Mouse (Mus musculus): Measurements from ENCODE around the gene Tet2. TPM values are rescaled to one million over a fixed set of nuclear protein-coding genes. Genes with fewer than 3 reads are reported as not detected.
A peak's percentile ranks its signal among the peaks of the same experiment; 100 is the strongest.

The Tet2 gene
- polyA plus RNA-seq, 2 experiments, result 15.9 to 17.7 TPM

- WGBS, result 70% methylated on average over 2 of the region's 2 CpGs
- Histone ChIP-seq H3K9me3 (ENCODE audit: control insufficient read depth, low read length) (no peaks in the 10 kb centered on the region), H3K27me3 (ENCODE audit: control insufficient read depth, insufficient read depth, low read length) (no peaks in the 10 kb centered on the region), H3K9ac (ENCODE audit: low read depth, low read length, severe bottlenecking) (no peak overlapping the region), H3K4me1 (ENCODE audit: control insufficient read depth, insufficient read depth, low read length) (no peaks in the 10 kb centered on the region; the same call in 1 of the 2 replicates), H3K27ac (replicated peaks; ENCODE audit: low read depth, low read length) (no peak overlapping the region), H3K36me3 (ENCODE audit: control insufficient read depth, insufficient read depth, low read length) (no peaks in the 10 kb centered on the region), H3K4me2 (replicated peaks; ENCODE audit: low read depth, low read length, severe bottlenecking) (no peak overlapping the region), H3K4me3 (replicated peaks; ENCODE audit: low read length) (no peak overlapping the region)
- no peak for TF ChIP-seq POLR2A (IDR thresholded peaks at IDR 0.05; ENCODE audit: borderline replicate concordance, extremely low read depth, insufficient read depth, insufficient read length)
- no peak for DNase-seq (ENCODE audit: low spot score)
- no peak for ATAC-seq (ENCODE audit: low FRiP score, low read depth)
Observed at GRCm38 (mm10) chr3:133548613-133549012, 3.7 kb upstream of the Tet2 start.

GRCm38 (mm10) chr3:133546790-133547189 is 1.9 kb upstream of the Tet2 start:
- Histone ChIP-seq H3K4me3 (replicated peaks; ENCODE audit: low read length) (no peak overlapping the region), H3K27ac (replicated peaks; ENCODE audit: low read depth, low read length) (no peak overlapping the region), H3K36me3 (ENCODE audit: control insufficient read depth, insufficient read depth, low read length) (no peaks in the 10 kb centered on the region), H3K4me2 (replicated peaks; ENCODE audit: low read depth, low read length, severe bottlenecking) (no peak overlapping the region), H3K27me3 (ENCODE audit: control insufficient read depth, insufficient read depth, low read length) (no peaks in the 10 kb centered on the region), H3K9me3 (ENCODE audit: control insufficient read depth, low read length) (no peaks in the 10 kb centered on the region), H3K4me1 (ENCODE audit: control insufficient read depth, insufficient read depth, low read length) (peaks cover 5% of the 10 kb centered on the region), H3K9ac (ENCODE audit: low read depth, low read length, severe bottlenecking) (no peak overlapping the region)
- 56% methylated on average over 2 of the region's 2 CpGs for WGBS
- no peak for ATAC-seq (ENCODE audit: low FRiP score, low read depth)
- TF ChIP-seq POLR2A (IDR thresholded peaks at IDR 0.05; ENCODE audit: borderline replicate concordance, extremely low read depth, insufficient read depth, insufficient read length), result no peak
- no peak for DNase-seq (ENCODE audit: low spot score)

GRCm38 (mm10) chr3:133545304-133545666 is 346 bp upstream of the Tet2 start:
- ATAC-seq (ENCODE audit: low FRiP score, low read depth) (no peak), DNase-seq (ENCODE audit: low spot score) (no peak)
- WGBS, result 11% methylated on average over 6 of the region's 6 CpGs
- Histone ChIP-seq H3K4me3 (replicated peaks; ENCODE audit: low read length) (peak overlapping the region; percentile 69), H3K4me1 (ENCODE audit: control insufficient read depth, insufficient read depth, low read length) (peaks cover 9% of the 10 kb centered on the region), H3K4me2 (replicated peaks; ENCODE audit: low read depth, low read length, severe bottlenecking) (peak overlapping the region; percentile 68), H3K27ac (replicated peaks; ENCODE audit: low read depth, low read length) (peak overlapping the region; percentile 97), H3K27me3 (ENCODE audit: control insufficient read depth, insufficient read depth, low read length) (no peaks in the 10 kb centered on the region), H3K9ac (ENCODE audit: low read depth, low read length, severe bottlenecking) (0 out of 2 replicates have a peak overlapping the region, but pooled peaks have one; percentile 88), H3K9me3 (ENCODE audit: control insufficient read depth, low read length) (no peaks in the 10 kb centered on the region), H3K36me3 (ENCODE audit: control insufficient read depth, insufficient read depth, low read length) (no peaks in the 10 kb centered on the region)
- TF ChIP-seq POLR2A (IDR thresholded peaks at IDR 0.05; ENCODE audit: borderline replicate concordance, extremely low read depth, insufficient read depth, insufficient read length), result no peak

- Histone ChIP-seq H3K4me2 (replicated peaks; ENCODE audit: low read depth, low read length, severe bottlenecking) (peak overlapping the region; percentile 68), H3K4me3 (replicated peaks; ENCODE audit: low read length) (peak overlapping the region; percentile 69), H3K9ac (ENCODE audit: low read depth, low read length, severe bottlenecking) (peak overlapping the region; percentile 88), H3K27ac (replicated peaks; ENCODE audit: low read depth, low read length) (peak overlapping the region; percentile 97), H3K4me1 (ENCODE audit: control insufficient read depth, insufficient read depth, low read length) (peaks cover 9% of the 10 kb centered on the region), H3K36me3 (ENCODE audit: control insufficient read depth, insufficient read depth, low read length) (no peaks in the 10 kb centered on the region), H3K9me3 (ENCODE audit: control insufficient read depth, low read length) (no peaks in the 10 kb centered on the region), H3K27me3 (ENCODE audit: control insufficient read depth, insufficient read depth, low read length) (no peaks in the 10 kb centered on the region)
- 0% methylated on average over 17 of the region's 52 CpGs for WGBS
- ATAC-seq (ENCODE audit: low FRiP score, low read depth) (peak; percentile 92), DNase-seq (ENCODE audit: low spot score) (peak; percentile 91)
- peak; percentile 90; the same call in 1 of the 2 replicates for TF ChIP-seq POLR2A (IDR thresholded peaks at IDR 0.05; ENCODE audit: borderline replicate concordance, extremely low read depth, insufficient read depth, insufficient read length)
Observed at GRCm38 (mm10) chr3:133544131-133544550, 798 bp downstream of the Tet2 start.

- H3K4me2 ChIP-seq (replicated peaks; ENCODE audit: low read depth, low read length, severe bottlenecking), result peak overlapping the region; percentile 68
- TF ChIP-seq POLR2A (IDR thresholded peaks at IDR 0.05; ENCODE audit: borderline replicate concordance, extremely low read depth, insufficient read depth, insufficient read length), result no peak
- H3K9ac ChIP-seq (ENCODE audit: low read depth, low read length, severe bottlenecking), result peak overlapping the region; percentile 88
- no peaks in the 10 kb centered on the region for H3K27me3 ChIP-seq (ENCODE audit: control insufficient read depth, insufficient read depth, low read length)
- peaks cover 9% of the 10 kb centered on the region for H3K4me1 ChIP-seq (ENCODE audit: control insufficient read depth, insufficient read depth, low read length)
- H3K4me3 ChIP-seq (replicated peaks; ENCODE audit: low read length), result peak overlapping the region; percentile 69
- H3K27ac ChIP-seq (replicated peaks; ENCODE audit: low read depth, low read length), result peak overlapping the region; percentile 97
- peaks cover 4% of the 10 kb centered on the region for H3K36me3 ChIP-seq (ENCODE audit: control insufficient read depth, insufficient read depth, low read length)
- ATAC-seq (ENCODE audit: low FRiP score, low read depth) (peak; percentile 1; the same call in 1 of the 2 replicates), DNase-seq (ENCODE audit: low spot score) (peak; percentile 51)
- H3K9me3 ChIP-seq (ENCODE audit: control insufficient read depth, low read length), result no peaks in the 10 kb centered on the region
- under 1% methylated on average over 21 of the region's 21 CpGs for WGBS
Observed at GRCm38 (mm10) chr3:133543101-133544020, 1.6 kb downstream of the Tet2 start.

All from limb, embryonic 14.5 days (tissue).